Mouse (Mus musculus) layer of hippocampus, adult 9-11 months (tissue): ENCODE results near the gene Gcg.
A peak's percentile ranks its signal among the peaks of the same experiment; 100 is the strongest.

ENCODE experiments used
- DNase-seq: peaks from one replicate; pipeline ENCODE4 v3.0.0; 2022

Gene Gcg

GRCm38 (mm10) chr2:62459241-62460174 is 23.9 kb downstream of the Gcg start:
- DNase-seq, result no peak

- no peak for DNase-seq
Observed at GRCm38 (mm10) chr2:62458070-62458469, 25.4 kb downstream of the Gcg start.

- DNase-seq, result no peak
Observed at GRCm38 (mm10) chr2:62454991-62455390, 28.5 kb downstream of the Gcg start.

- DNase-seq, result peak; percentile 5
Observed at GRCm38 (mm10) chr2:62454033-62454432, 29.4 kb downstream of the Gcg start.

GRCm38 (mm10) chr2:62450364-62450763 is 33.1 kb downstream of the Gcg start:
- DNase-seq, result no peak

- no peak for DNase-seq
Observed at GRCm38 (mm10) chr2:62449692-62450346, 33.6 kb downstream of the Gcg start.

GRCm38 (mm10) chr2:62440802-62441544 is 42.5 kb downstream of the Gcg start:
- no peak for DNase-seq

GRCm38 (mm10) chr2:62440083-62440482 is 43.4 kb downstream of the Gcg start:
- DNase-seq, result no peak

- DNase-seq, result no peak
Observed at GRCm38 (mm10) chr2:62431245-62431795, 52.1 kb downstream of the Gcg start.

GRCm38 (mm10) chr2:62425941-62426340 is 57.5 kb downstream of the Gcg start:
- no peak for DNase-seq
